Mouse (Mus musculus) monocyte, adult 5-6 weeks (primary cell): ENCODE data around the gene Gm10563. TPM values are rescaled to one million over a fixed set of nuclear protein-coding genes. Genes with fewer than 3 reads are reported as not detected.
"Not testable (repeated sequence)": the region's sequence is repeated elsewhere in the genome, so short reads cannot be mapped to it uniquely, and the experiment has no call there.

Source experiments
- ATAC-seq: fragments of 153-309, 156-312 bp; replicated peaks from 2 replicates; pipeline ENCODE4 v1.8.0; 2017; ENCODE audit warnings: mild to moderate bottlenecking; ENCODE audit not compliant: low TSS enrichment, insufficient number of reproducible peaks, severe bottlenecking, poor library complexity, low FRiP score
- total RNA-seq: library from RNA; stranded (forward); fragments of 200-1000, 200-491, 200-594 nt; gene quantifications from 3 replicates; pipeline ENCODE4 v1.2.3, GENCODE M21; 2017

Gene Gm10563
- total RNA-seq = not detected in 3 replicates

- not testable (repeated sequence) for ATAC-seq
Observed at GRCm38 (mm10) chr4:155645308-155645707, at the start of gene Gm10563. Gene Gm10563 (minus strand): TSS chr4:155645408.

GRCm38 (mm10) chr4:155694482-155695401, 49.5 kb upstream of the Gm10563 start:
- ATAC-seq = 0 out of 2 replicates have a peak, but pooled peaks have one; percentile 25

- no peak for ATAC-seq
Observed at GRCm38 (mm10) chr4:155694111-155694481, 48.9 kb upstream of the Gm10563 start, which contains the start of gene Fndc10. Gene Fndc10 (plus strand): TSS chr4:155694342.

DNA sequence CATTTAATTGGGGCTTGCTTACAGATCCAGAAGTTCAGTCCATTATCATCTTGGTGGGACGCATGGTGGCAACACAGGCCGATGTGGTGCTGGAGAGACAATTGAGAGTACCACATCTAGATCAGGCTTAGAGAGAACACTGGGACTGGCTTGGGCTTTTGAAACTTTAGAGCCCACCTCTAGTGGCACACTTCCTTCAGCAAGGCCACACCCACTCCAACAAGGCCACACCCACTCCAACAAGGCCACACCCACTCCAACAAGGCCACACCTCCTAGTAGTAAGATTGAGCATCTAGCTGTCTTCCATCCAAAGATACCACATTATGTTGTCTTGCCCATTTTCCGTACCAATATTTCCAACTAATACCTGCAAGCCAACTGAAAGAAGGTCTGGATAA, 47.2 kb upstream of the Gm10563 start:
- no peak for ATAC-seq

DNA sequence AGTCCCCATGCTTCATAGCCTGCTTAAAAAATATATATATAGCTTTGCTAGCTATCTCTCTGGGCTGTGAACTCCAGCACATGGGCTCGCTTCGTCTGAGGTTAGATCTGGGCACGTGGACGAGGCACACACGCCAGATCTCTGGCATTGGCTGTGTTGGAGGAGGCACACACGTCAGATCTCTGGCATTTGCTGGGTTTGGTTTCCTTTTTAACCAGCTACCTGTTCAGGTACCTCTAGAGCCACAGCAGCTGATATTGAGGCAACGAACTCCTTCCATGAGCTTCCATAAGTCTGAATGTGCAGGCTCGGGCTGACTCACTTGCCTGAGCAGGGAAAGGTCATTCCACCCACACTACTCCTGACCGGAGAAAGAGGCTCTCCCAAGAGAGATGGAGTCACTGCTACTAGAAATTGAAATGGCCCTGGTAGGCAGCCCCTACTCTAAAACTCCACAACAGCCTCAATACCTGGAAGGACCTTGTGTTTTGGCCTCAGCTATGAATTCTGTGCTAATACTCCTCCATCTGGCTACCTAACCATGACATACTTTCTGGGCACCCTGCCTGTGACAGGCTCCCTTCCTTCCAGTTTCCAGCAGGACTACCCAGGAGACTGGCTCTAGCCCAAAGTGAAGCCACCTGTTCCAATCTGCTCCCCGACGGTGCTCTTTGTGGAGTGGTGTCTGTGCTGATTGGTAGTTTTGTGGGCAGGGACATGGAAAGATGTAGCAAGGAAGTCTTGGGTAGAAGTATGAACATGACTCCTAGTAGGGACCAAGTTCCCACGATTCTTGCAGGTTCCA, 45.6 kb upstream of the Gm10563 start:
- no peak for ATAC-seq

GRCm38 (mm10) chr4:155687764-155688163, 42.6 kb upstream of the Gm10563 start:
- not testable (repeated sequence) for ATAC-seq

DNA sequence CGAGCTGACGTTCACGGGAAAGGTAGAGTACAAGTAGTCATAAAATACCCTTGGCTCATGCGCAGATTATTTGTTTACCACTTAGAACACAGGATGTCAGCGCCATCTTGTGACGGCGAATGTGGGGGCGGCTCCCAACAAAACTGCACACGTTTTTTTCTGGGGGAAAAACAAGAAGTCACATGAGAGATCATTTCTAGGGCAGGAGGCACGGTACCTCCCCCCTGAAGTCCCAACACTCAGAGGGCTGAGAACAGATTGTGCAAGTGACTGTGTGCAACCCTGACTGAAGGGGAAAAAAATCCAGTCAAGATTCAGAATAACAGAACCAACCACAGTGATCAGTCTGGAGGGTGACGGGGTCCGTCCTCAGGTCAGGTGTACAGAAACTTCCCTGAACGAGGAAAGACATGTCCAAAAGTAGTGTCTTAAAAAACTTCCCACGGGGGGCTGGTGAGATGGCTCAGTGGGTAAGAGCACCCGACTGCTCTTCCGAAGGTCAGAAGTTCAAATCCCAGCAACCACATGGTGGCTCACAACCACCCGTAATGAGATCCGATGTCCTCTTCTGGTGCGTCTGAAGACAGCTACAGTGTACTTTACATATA, 38.6 kb upstream of the Gm10563 start:
- ATAC-seq = not testable (repeated sequence)

DNA sequence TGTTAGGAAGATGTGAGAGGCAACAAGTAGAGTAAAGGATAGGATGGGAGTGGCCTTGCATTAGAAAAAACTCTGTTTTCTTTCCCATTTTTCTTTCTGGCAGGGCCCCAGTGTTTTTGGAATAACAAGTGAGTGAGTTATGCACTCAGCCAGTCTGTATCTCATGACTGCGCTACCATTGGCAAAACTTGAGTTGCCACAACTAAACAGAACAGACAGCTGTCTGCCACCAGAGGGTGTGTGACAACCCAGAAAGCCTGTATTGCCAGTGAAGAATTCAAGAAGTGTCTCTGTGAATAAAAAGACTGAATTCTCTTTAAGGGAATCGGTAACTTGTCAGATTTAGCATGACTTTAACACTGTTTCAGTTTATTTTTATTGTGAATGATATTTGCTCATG, 30.8 kb upstream of the Gm10563 start:
- no peak for ATAC-seq

GRCm38 (mm10) chr4:155672082-155672481, 26.9 kb upstream of the Gm10563 start:
- ATAC-seq = no peak

DNA sequence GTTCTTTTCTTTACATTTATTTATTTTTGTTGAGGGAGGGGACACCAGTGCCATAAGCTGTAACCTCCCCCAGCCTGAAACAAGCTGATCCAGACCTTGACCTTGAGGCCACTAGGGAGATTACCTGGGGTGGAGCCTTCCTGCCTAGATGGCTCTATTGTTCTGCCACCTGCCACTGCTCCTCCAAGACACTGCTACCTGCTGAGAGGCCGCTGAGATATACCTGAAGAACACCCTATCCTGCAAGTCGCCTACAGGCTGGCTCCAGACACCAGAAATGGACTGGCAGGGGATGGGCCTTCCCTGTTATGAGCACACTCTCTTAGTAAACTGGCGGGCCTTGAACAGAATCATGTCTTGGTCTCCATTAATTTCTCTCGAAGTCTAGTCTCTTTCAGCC, 25.0 kb upstream of the Gm10563 start:
- ATAC-seq = not testable (repeated sequence)

DNA sequence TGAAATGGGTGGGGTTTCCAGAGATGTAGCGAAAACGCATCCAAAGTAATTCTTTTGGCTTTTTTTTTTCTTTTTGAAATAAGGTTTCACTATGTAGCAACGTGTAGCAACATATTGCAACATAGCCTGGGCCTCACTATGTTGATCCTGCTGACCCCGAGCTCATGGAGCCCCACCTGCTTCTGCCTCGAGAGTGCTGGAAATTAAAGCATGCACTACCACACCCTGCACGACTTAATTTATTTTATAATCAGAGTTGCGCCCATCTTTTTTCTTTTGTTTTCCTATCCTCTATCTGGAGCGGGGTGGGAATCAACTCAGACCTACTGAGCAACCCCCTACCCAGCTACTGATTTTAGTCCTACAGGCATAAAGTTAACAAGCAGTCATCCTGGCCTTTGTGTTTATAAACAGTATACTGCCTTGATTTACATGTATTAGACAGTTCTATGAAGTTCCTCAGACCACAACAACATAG, 24.4 kb upstream of the Gm10563 start:
- no peak; the same call in 1 of the 2 replicates for ATAC-seq

DNA sequence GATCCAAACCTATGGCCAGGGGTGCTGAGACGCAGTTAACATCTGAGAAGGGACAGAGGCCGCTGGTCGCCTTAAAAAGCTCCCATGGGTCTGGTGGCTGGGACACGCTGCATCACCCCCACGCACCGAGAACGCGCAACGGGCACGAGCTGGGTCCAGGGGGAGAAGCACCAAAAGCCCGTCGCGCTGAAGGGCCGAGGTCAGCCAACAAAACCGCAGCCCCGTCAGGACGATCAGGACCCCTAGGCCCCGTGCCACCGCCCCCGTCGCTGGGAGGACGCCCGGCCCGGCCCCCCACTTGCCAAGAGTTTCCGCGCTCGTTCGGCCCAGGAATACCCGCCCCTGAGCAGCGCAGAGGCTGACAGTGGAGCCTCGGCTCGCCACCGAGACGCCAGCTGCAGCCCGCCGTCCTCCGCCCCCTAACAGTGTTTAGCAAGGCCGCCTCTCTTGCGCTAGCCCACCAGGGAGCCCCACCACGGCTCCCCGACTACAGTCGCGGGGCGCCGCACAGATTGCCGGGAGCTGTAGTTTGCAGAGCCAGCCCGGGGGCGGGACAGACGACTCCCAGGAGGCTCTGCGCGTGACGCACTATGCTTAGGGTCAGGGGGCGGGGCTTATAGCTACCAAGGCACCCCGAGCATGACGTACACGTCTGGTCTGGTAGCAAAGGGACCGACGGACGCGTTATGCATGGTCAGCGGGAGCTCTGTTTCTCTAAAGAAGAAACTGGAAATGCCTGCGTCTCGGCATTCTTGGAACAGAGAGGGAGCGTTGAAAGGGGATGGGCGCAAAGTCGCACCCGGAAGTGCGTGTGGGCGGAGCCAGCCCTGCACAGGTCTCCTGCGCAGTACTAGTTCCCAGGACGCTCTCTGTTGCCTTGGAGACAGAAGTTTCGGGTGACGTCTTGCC, 23.7 kb upstream of the Gm10563 start, which contains the start of gene Mib2:
TSS of gene Mib2 (minus strand) at position 510 of the 909 bp plus-strand sequence.
- peak; percentile 97 for ATAC-seq

GRCm38 (mm10) chr4:155666903-155667302, 21.7 kb upstream of the Gm10563 start:
- ATAC-seq = no peak

GRCm38 (mm10) chr4:155660641-155661040, 15.4 kb upstream of the Gm10563 start:
- ATAC-seq = no peak

DNA sequence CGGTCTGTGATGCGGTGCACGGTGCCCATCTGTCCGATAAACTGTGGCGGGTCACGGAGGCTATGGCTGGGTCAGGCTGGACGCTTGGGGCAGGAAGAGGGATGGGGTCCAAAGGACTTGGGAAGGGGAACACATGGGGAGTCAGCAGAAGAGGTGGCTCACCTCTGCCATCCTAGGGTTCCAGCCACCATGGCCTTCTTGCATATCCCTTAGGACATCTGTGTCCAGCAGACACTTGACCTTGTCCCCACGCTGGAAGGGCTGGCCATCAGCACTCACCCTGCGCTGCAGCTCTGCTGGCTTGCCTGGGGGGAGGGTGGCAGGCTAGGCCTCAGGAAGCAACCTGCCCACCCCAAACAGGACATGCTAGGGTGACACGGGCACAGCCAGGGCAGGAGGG, 13.8 kb upstream of the Gm10563 start:
- no peak for ATAC-seq

GRCm38 (mm10) chr4:155656214-155656751, 11.1 kb upstream of the Gm10563 start:
- ATAC-seq = no peak

- no peak for ATAC-seq
Observed at GRCm38 (mm10) chr4:155654456-155655298, 9.5 kb upstream of the Gm10563 start.
